Mouse (Mus musculus): Measurements from ENCODE around the gene Aqp7. TPM values are rescaled to one million over a fixed set of nuclear protein-coding genes. Genes with fewer than 3 reads are reported as not detected.

The Aqp7 gene
- polyA plus RNA-seq, 1 experiment from 2014 or later, result 0.16 TPM

DNA sequence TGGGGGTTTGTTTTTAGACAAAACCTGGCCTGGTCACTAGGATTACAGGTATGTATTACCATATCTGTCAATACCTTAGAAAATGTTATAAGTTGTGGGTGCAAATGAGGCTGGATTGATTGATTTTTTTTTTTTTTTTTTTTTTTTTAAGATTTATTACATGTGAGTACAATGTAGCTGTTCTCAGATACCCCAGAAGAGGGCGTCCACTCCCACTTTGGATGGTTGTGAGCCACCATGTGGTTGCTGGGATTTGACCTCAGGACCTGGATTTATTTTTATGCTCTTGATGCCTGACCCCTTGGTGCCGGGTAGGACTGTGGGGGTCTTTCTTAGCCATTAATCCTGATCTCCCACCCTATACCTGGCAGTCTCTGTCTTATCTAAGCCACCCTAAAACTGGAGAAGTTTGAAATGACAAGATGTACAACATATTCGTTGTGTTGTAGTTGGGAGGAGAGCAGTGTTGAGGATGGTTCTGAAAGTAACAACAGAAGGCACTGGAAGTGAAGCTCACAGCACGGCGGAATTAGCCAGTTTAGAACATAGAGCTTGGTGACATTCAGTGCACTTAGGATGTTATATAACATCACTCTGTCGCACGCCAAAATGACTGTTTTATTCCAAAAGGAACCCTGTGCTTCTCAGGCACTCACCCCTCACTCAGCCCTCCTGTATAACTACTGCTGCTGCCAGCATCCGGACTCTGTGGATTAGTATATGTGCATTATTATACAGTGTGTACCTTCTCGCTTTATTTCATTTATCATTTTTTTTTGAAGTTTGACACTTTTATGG is 46.9 kb downstream of the Aqp7 start:
- no peak overlapping the region for H3K4me2 ChIP-seq (ENCODE audit: low read length)
- DNase-seq (ENCODE audit: low spot score) (no peak), ATAC-seq (replicated peaks; ENCODE audit: low FRiP score, low TSS enrichment, low read depth) (no peak)
- H3K36me3 ChIP-seq (ENCODE audit: control insufficient read depth, insufficient read depth, low read length), result peaks cover 98% of the 10 kb centered on the region
- H3K4me3 ChIP-seq (ENCODE audit: low read depth, low read length), result no peak overlapping the region
- no peak overlapping the region for H3K9ac ChIP-seq (ENCODE audit: low read length)
- H3K9me3 ChIP-seq (ENCODE audit: control insufficient read depth, low read length), result no peaks in the 10 kb centered on the region
- H3K4me1 ChIP-seq (replicated peaks; ENCODE audit: control insufficient read depth, insufficient read depth, low read length), result no peaks in the 10 kb centered on the region
- no peak overlapping the region for H3K27ac ChIP-seq (ENCODE audit: low read depth)
- WGBS, result 90% methylated on average over 9 of the region's 9 CpGs
- H3K27me3 ChIP-seq (replicated peaks; ENCODE audit: control insufficient read depth, insufficient read depth, low read length), result no peaks in the 10 kb centered on the region

DNA sequence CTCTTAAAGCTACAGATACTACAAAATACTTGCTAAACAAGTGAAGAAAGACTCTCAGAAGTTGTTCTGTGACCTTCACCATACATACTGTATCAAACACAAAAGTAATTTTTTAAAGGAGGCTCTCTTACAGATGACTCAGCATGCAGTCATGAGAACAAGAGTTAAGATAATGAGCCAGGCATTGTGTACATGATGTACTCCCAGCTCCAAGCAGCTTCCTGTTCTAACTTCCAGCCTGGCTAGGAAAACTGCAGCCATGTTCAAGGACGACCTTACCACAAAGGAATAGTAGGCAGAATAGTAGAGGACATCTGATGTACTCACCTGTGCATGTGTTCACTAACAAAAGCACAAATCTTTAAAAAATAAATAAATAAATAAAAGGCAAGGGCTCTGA is 47.7 kb downstream of the Aqp7 start:
- DNase-seq (ENCODE audit: low spot score), result no peak
- Histone ChIP-seq H3K27me3 (replicated peaks; ENCODE audit: control insufficient read depth, insufficient read depth, low read length) (no peaks in the 10 kb centered on the region), H3K9me3 (ENCODE audit: control insufficient read depth, low read length) (no peaks in the 10 kb centered on the region), H3K9ac (ENCODE audit: low read length) (no peak overlapping the region), H3K4me1 (replicated peaks; ENCODE audit: control insufficient read depth, insufficient read depth, low read length) (no peaks in the 10 kb centered on the region), H3K4me3 (ENCODE audit: low read depth, low read length) (no peak overlapping the region), H3K4me2 (ENCODE audit: low read length) (no peak overlapping the region), H3K27ac (ENCODE audit: low read depth) (no peak overlapping the region), H3K36me3 (ENCODE audit: control insufficient read depth, insufficient read depth, low read length) (peaks cover 99% of the 10 kb centered on the region)
- WGBS, result 91% methylated on average over 1 of the region's 1 CpGs
- ATAC-seq (replicated peaks; ENCODE audit: low FRiP score, low TSS enrichment, low read depth), result no peak

DNA sequence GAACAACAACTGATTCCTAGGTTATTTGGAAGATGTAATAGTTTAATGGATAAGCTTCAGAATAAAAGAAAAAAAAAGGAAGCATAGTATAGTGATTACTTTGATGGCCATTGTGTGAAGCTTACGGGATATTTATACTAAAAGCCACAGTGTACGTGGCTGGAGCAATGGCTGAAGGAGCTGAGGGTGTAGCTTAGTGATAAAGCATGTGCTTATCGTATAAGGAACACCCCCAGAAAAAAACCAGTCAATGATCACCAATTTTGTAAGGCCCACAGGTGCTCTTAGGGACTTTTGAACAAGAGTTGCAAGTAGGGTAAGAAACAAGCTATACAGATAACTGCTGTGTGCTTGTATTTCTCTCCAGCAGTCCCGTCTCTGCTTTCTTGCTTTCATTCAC is 50.0 kb downstream of the Aqp7 start:
- Histone ChIP-seq H3K36me3 (ENCODE audit: control insufficient read depth, insufficient read depth, low read length) (peaks cover 97% of the 10 kb centered on the region), H3K4me1 (replicated peaks; ENCODE audit: control insufficient read depth, insufficient read depth, low read length) (no peaks in the 10 kb centered on the region), H3K27ac (ENCODE audit: low read depth) (no peak overlapping the region), H3K9me3 (ENCODE audit: control insufficient read depth, low read length) (no peaks in the 10 kb centered on the region), H3K27me3 (replicated peaks; ENCODE audit: control insufficient read depth, insufficient read depth, low read length) (no peaks in the 10 kb centered on the region), H3K9ac (ENCODE audit: low read length) (no peak overlapping the region), H3K4me3 (ENCODE audit: low read depth, low read length) (no peak overlapping the region), H3K4me2 (ENCODE audit: low read length) (no peak overlapping the region)
- no peak for DNase-seq (ENCODE audit: low spot score)
- no peak for ATAC-seq (replicated peaks; ENCODE audit: low FRiP score, low TSS enrichment, low read depth)
- 88% methylated on average over 4 of the region's 4 CpGs for WGBS

- H3K9ac ChIP-seq (ENCODE audit: low read length), result no peak overlapping the region
- no peak overlapping the region for H3K27ac ChIP-seq (ENCODE audit: low read depth)
- ATAC-seq (replicated peaks; ENCODE audit: low FRiP score, low TSS enrichment, low read depth) (no peak), DNase-seq (ENCODE audit: low spot score) (no peak)
- H3K4me2 ChIP-seq (ENCODE audit: low read length), result no peak overlapping the region
- H3K4me1 ChIP-seq (replicated peaks; ENCODE audit: control insufficient read depth, insufficient read depth, low read length), result no peaks in the 10 kb centered on the region
- H3K9me3 ChIP-seq (ENCODE audit: control insufficient read depth, low read length), result no peaks in the 10 kb centered on the region
- no peaks in the 10 kb centered on the region for H3K27me3 ChIP-seq (replicated peaks; ENCODE audit: control insufficient read depth, insufficient read depth, low read length)
- 96% methylated on average over 6 of the region's 6 CpGs for WGBS
- H3K36me3 ChIP-seq (ENCODE audit: control insufficient read depth, insufficient read depth, low read length), result peaks cover 98% of the 10 kb centered on the region
- H3K4me3 ChIP-seq (ENCODE audit: low read depth, low read length), result no peak overlapping the region
These were observed 51.6 kb downstream of the Aqp7 start for GRCm38 (mm10) chr4:40996302-40996701.

GRCm38 (mm10) chr4:40989633-40990032 is 58.3 kb downstream of the Aqp7 start:
- Histone ChIP-seq H3K9me3 (ENCODE audit: control insufficient read depth, low read length) (no peaks in the 10 kb centered on the region), H3K9ac (ENCODE audit: low read length) (no peak overlapping the region), H3K4me1 (replicated peaks; ENCODE audit: control insufficient read depth, insufficient read depth, low read length) (no peaks in the 10 kb centered on the region), H3K36me3 (ENCODE audit: control insufficient read depth, insufficient read depth, low read length) (peaks cover 99% of the 10 kb centered on the region), H3K27me3 (replicated peaks; ENCODE audit: control insufficient read depth, insufficient read depth, low read length) (no peaks in the 10 kb centered on the region), H3K4me3 (ENCODE audit: low read depth, low read length) (no peak overlapping the region), H3K4me2 (ENCODE audit: low read length) (no peak overlapping the region), H3K27ac (ENCODE audit: low read depth) (no peak overlapping the region)
- no peak for DNase-seq (ENCODE audit: low spot score)
- 87% methylated on average over 6 of the region's 6 CpGs for WGBS
- no peak for ATAC-seq (replicated peaks; ENCODE audit: low FRiP score, low TSS enrichment, low read depth)

DNA sequence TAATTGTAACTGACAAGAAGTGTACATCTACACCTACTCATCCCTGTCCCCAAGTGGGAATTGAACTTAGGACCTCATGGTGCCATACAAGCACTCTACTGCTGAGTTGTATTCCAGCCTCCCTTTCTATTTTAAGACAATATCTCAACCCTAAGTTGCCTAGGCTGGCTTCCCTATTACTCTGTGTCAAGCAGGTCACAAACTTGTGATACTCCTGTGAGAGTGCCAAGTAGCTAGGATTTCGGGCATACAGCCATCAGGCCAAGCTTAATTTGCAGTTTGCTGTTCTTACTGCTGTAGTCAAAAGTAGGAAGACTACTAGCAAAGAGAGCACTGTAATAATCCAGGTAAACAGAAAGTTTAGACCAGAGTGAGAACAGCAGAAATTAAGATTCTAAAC is 64.3 kb downstream of the Aqp7 start:
- H3K4me3 ChIP-seq (ENCODE audit: low read depth, low read length), result no peak overlapping the region
- H3K4me1 ChIP-seq (replicated peaks; ENCODE audit: control insufficient read depth, insufficient read depth, low read length), result no peaks in the 10 kb centered on the region
- H3K36me3 ChIP-seq (ENCODE audit: control insufficient read depth, insufficient read depth, low read length), result peaks cover 96% of the 10 kb centered on the region
- no peak overlapping the region for H3K9ac ChIP-seq (ENCODE audit: low read length)
- 92% methylated on average over 1 of the region's 1 CpGs for WGBS
- H3K9me3 ChIP-seq (ENCODE audit: control insufficient read depth, low read length), result no peaks in the 10 kb centered on the region
- H3K4me2 ChIP-seq (ENCODE audit: low read length), result no peak overlapping the region
- H3K27ac ChIP-seq (ENCODE audit: low read depth), result no peak overlapping the region
- ATAC-seq (replicated peaks; ENCODE audit: low FRiP score, low TSS enrichment, low read depth) (no peak), DNase-seq (ENCODE audit: low spot score) (no peak)
- H3K27me3 ChIP-seq (replicated peaks; ENCODE audit: control insufficient read depth, insufficient read depth, low read length), result no peaks in the 10 kb centered on the region

Small RNAs within 50 kb of the gene (microRNA-seq; reads per million reads assigned to microRNA genes)
- 3.8 reads per million, percentile 30 among the genes with 10 or more reads in this experiment for gene Mir3094

Other genes with a start within 250 kb of the Aqp7 start
- gene B4galt1, start 194.1 kb downstream of the Aqp7 start, polyA plus RNA-seq (2014; fragmentation: Nextera tagmentation; extraction: Ambion mirVana), result 36.7 and 37.9 TPM in 2 replicates
- gene Spink4, start 128.1 kb downstream of the Aqp7 start, polyA plus RNA-seq (2014; fragmentation: Nextera tagmentation; extraction: Ambion mirVana), result 33.9 and 76.7 TPM in 2 replicates
- gene Bag1, start 99.8 kb downstream of the Aqp7 start, polyA plus RNA-seq (2014; fragmentation: Nextera tagmentation; extraction: Ambion mirVana), result 195 and 197 TPM in 2 replicates
- gene Chmp5, start 99.7 kb downstream of the Aqp7 start, polyA plus RNA-seq (2014; fragmentation: Nextera tagmentation; extraction: Ambion mirVana), result 82.1 and 85.8 TPM in 2 replicates
- gene Nfx1, start 77.2 kb downstream of the Aqp7 start, polyA plus RNA-seq (2014; fragmentation: Nextera tagmentation; extraction: Ambion mirVana), result 94.7 and 102 TPM in 2 replicates
- gene Aqp3, start 50.0 kb upstream of the Aqp7 start, polyA plus RNA-seq (2014; fragmentation: Nextera tagmentation; extraction: Ambion mirVana), result 0.96 TPM in 1 of 2 replicates, not detected in the other
- gene Nol6, start 76.3 kb upstream of the Aqp7 start, polyA plus RNA-seq (2014; fragmentation: Nextera tagmentation; extraction: Ambion mirVana), result 26.3 and 26.4 TPM in 2 replicates
- 82.5 and 84.6 TPM in 2 replicates for gene Ube2r2, start 87.6 kb upstream of the Aqp7 start, polyA plus RNA-seq (2014; fragmentation: Nextera tagmentation; extraction: Ambion mirVana)
- gene Ubap2, start 227.0 kb upstream of the Aqp7 start, polyA plus RNA-seq (2014; fragmentation: Nextera tagmentation; extraction: Ambion mirVana), result 55.1 TPM in 2 replicates

Measured in intestine, embryonic 14.5 days (tissue).